Mouse (Mus musculus): Measurements from ENCODE around the gene Abca8a.

DNA sequence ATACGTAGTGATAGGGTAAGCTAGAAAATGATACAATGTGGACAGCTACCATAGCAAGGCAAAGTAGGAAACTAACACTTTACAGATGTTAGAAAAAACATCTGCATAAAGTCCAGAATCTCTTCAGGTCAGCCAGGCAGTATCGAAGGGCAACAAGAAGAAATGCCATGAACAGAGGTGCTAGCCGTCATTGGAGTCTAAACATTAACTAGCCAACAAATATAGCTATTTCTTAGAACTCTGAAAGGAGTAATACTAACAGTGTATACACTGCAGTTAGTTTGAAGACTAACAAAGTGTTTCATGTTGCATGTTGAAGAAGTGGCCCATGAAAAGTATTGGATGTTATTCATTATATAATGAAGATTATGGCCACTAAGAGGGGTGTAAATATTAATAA, 23.6 kb downstream of the Abca8a start:
- TF ChIP-seq CTCF (IDR thresholded peaks at IDR 0.05; ENCODE audit: control insufficient read depth, insufficient read depth, low read length): no peak
- no peak for TF ChIP-seq POLR2A (IDR thresholded peaks at IDR 0.05; ENCODE audit: borderline replicate concordance, control insufficient read depth, low read depth, low read length)
